Mouse (Mus musculus) intestine, postnatal 0 days (tissue): ENCODE data around the gene Srrt. TPM values are rescaled to one million over a fixed set of nuclear protein-coding genes. Genes with fewer than 3 reads are reported as not detected.

Source experiments
- ATAC-seq: fragments of 200-750 bp; cut with Nextera tagmentation; 2 replicates; pipeline ENCODE4 v1.8.0; 2017; ENCODE audit warnings: mild to moderate bottlenecking, moderate TSS enrichment, moderate library complexity
- H3K27ac ChIP-seq: fragments of 300-500 bp; sonication (generic); 2 replicates; pipeline ENCODE4 v1.5.1; 2014; ENCODE audit warnings: mild to moderate bottlenecking, low read depth, low read length, moderate library complexity
- H3K27me3 ChIP-seq: fragments of 300-500 bp; sonication (generic); replicated peaks from 2 replicates; pipeline ENCODE4 v1.6.1; 2014; ENCODE audit warnings: low read length, mixed read lengths; ENCODE audit not compliant: control insufficient read depth, insufficient read depth
- H3K36me3 ChIP-seq: fragments of 300-500 bp; sonication (generic); 2 replicates; pipeline ENCODE4 v1.6.1; 2014; ENCODE audit warnings: mild to moderate bottlenecking, moderate library complexity; ENCODE audit not compliant: control insufficient read depth, insufficient read depth
- H3K4me1 ChIP-seq: fragments of 300-500 bp; sonication (generic); replicated peaks from 2 replicates; pipeline ENCODE4 v1.6.1; 2014; ENCODE audit warnings: antibody characterized with exemption, low read length, mixed read lengths; ENCODE audit not compliant: control insufficient read depth, insufficient read depth
- H3K4me2 ChIP-seq: fragments of 300-500 bp; sonication (generic); replicated peaks from 2 replicates; pipeline ENCODE4 v1.6.1; 2014; ENCODE audit warnings: low read depth, mild to moderate bottlenecking, moderate library complexity
- H3K4me3 ChIP-seq: fragments of 300-500 bp; sonication (generic); 2 replicates; pipeline ENCODE4 v1.5.1; 2014; ENCODE audit warnings: low read depth, low read length
- H3K9ac ChIP-seq: fragments of 300-500 bp; sonication (generic); 2 replicates; pipeline ENCODE4 v1.6.1; 2014; ENCODE audit warnings: mild to moderate bottlenecking, low read depth, low read length
- H3K9me3 ChIP-seq: fragments of 300-500 bp; sonication (generic); 2 replicates; pipeline ENCODE4 v1.6.1; 2016; ENCODE audit warnings: mixed run types; ENCODE audit not compliant: control insufficient read depth
- CTCF ChIP-seq: sonication (generic); IDR thresholded peaks from 2 replicates; pipeline ENCODE4 v1.5.1; 2016; ENCODE audit warnings: low read depth, mild to moderate bottlenecking, control low read depth, antibody characterized with exemption, moderate library complexity
- WGBS: fragments of 180-500 bp; shearing (Covaris S2); extraction: QIAGEN DNeasy Blood & Tissue Kit; methylation state at CpG from one replicate; pipeline ENCODE4 v1.1.7; 2014; 5-methylcytosine and 5-hydroxymethylcytosine counted together
- microRNA-seq: library from miRNA; unstranded; fragments of <30 nt; microRNA quantifications from one replicate; pipeline ENCODE4, GENCODE M21; 2016
- polyA plus RNA-seq: library from polyadenylated mRNA; unstranded; fragments of >200 nt; fragmentation: Nextera tagmentation; extraction: Ambion mirVana; gene quantifications from 2 replicates; pipeline ENCODE4 v1.2.1, GENCODE M21; 2015

The Srrt gene
- polyA plus RNA-seq, 1 experiment from 2014 or later: 31.3 TPM

GRCm38 (mm10) chr5:137264787-137265186 is 42.7 kb downstream of the Srrt start:
- H3K4me3 ChIP-seq: no peak overlapping the region
- 0 out of 2 replicates have a peak overlapping the region, but pooled peaks have one; percentile 1 for H3K27ac ChIP-seq
- H3K36me3 ChIP-seq: no peaks in the 10 kb centered on the region
- H3K9ac ChIP-seq: no peak overlapping the region
- WGBS: 86% methylated on average over 11 of the region's 11 CpGs
- H3K4me2 ChIP-seq: peak overlapping the region; percentile 17
- H3K27me3 ChIP-seq: no peaks in the 10 kb centered on the region
- H3K9me3 ChIP-seq: no peaks in the 10 kb centered on the region
- 0 out of 2 replicates have a peak, but pooled peaks have one; percentile 20 for ATAC-seq
- H3K4me1 ChIP-seq: 0 out of 2 replicates have a peak, but pooled peaks cover 7% of the 10 kb centered on the region
- TF ChIP-seq CTCF: no peak

- H3K27ac ChIP-seq: no peak overlapping the region
- no peak overlapping the region for H3K9ac ChIP-seq
- no peak for TF ChIP-seq CTCF
- H3K4me1 ChIP-seq: 0 out of 2 replicates have a peak, but pooled peaks cover 7% of the 10 kb centered on the region
- no peaks in the 10 kb centered on the region for H3K27me3 ChIP-seq
- H3K4me3 ChIP-seq: no peak overlapping the region
- peak; percentile 77 for ATAC-seq
- H3K9me3 ChIP-seq: no peaks in the 10 kb centered on the region
- H3K4me2 ChIP-seq: peak overlapping the region; percentile 17
- 28% methylated on average over 14 of the region's 14 CpGs for WGBS
- no peaks in the 10 kb centered on the region for H3K36me3 ChIP-seq
Measured at GRCm38 (mm10) chr5:137263897-137264720, 43.4 kb downstream of the Srrt start.

Small RNA genes lying within 50 kb of the gene (microRNA-seq; reads per million reads assigned to microRNA genes)
- gene Mir7036 (1.1 reads per million), gene Mir8116 (not detected)

Other genes starting within 250 kb of the Srrt start
- gene Serpine1, start 235.4 kb downstream of the Srrt start, polyA plus RNA-seq: 0.20 and 0.22 TPM in 2 replicates
- gene Trim56, start 191.5 kb downstream of the Srrt start, polyA plus RNA-seq: 7.3 and 7.7 TPM in 2 replicates
- gene Muc3, start 158.4 kb downstream of the Srrt start, polyA plus RNA-seq: 42.9 and 45.0 TPM in 2 replicates
- 17.1 and 18.0 TPM in 2 replicates for gene Muc3a, start 95.3 kb downstream of the Srrt start, polyA plus RNA-seq
- gene Ache, start 20.2 kb downstream of the Srrt start, polyA plus RNA-seq: 8.9 and 9.6 TPM in 2 replicates
- gene Ufsp1, start 13.0 kb downstream of the Srrt start, polyA plus RNA-seq: 10.4 and 11.0 TPM in 2 replicates
- 23.8 and 24.8 TPM in 2 replicates for gene Trip6, start 6.7 kb upstream of the Srrt start, polyA plus RNA-seq
- gene Slc12a9, start 25.9 kb upstream of the Srrt start, polyA plus RNA-seq: 11.8 and 13.4 TPM in 2 replicates
- 12.6 and 12.9 TPM in 2 replicates for gene Ephb4, start 42.4 kb upstream of the Srrt start, polyA plus RNA-seq
- 0.35 and 0.42 TPM in 2 replicates for gene Zan, start 169.4 kb upstream of the Srrt start, polyA plus RNA-seq
- 47.9 and 50.4 TPM in 2 replicates for gene Pop7, start 194.8 kb upstream of the Srrt start, polyA plus RNA-seq
- 4.7 and 6.4 TPM in 2 replicates for gene Gigyf1, start 210.9 kb upstream of the Srrt start, polyA plus RNA-seq
- gene Epo, start 225.6 kb upstream of the Srrt start, polyA plus RNA-seq: not detected in 2 replicates
- 386 and 389 TPM in 2 replicates for gene Gnb2, start 225.8 kb upstream of the Srrt start, polyA plus RNA-seq
- gene Actl6b, start 245.8 kb upstream of the Srrt start, polyA plus RNA-seq: 2.1 and 2.9 TPM in 2 replicates